Mouse (Mus musculus) heart, postnatal 0 days (tissue): Measurements from ENCODE around the gene Il18.

Experiments used
- CTCF ChIP-seq: IDR thresholded peaks from 2 replicates; pipeline ENCODE4 v1.5.1; 2016; ENCODE audit warnings: antibody characterized with exemption, control low read depth, low read depth
- EP300 ChIP-seq: IDR thresholded peaks from 2 replicates; pipeline ENCODE4 v1.6.1; 2016; ENCODE audit warnings: antibody characterized with exemption, low read depth

- TF ChIP-seq CTCF (no peak), EP300 (no peak)
These were observed 49.2 kb upstream of the Il18 start for GRCm38 (mm10) chr9:50505405-50505804.
